Comparison of ENCODE assay signal across 8 mouse cellular contexts in the genomic region with DNA sequence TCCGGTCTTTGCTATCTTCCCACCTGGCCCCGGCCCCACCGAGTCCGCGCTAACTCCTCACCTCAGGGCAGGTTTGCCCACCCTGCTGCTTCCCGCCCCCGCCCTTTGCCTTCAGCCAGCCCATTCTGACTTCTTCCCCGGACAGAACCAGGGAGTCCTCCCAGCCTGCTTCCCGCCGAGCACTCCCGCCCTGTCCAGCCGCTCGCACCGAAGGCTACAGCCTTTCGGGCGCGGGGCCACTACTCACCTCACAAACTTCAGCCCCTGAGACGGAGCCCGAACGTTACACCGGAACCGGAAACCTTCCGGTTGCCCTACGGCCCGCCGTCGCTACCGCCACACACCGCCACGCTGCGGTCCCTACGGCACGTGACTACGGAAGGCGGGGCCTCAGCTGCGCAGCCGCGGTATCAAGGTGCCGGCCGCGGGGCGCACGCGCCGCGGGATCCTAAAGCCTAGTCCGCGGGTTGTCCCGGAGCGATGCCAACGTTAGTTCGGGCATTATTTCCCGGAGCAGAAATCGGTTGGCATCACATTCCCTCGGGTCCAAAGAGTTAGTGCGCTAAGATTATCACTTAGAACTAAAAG. TPM values are rescaled to one million over a fixed set of nuclear protein-coding genes. Genes with fewer than 3 reads are reported as not detected.
DNase-seq lines count a peak whose midpoint lies in the region; ATAC-seq and TF ChIP-seq lines count a peak whose summit lies in the region.

Gene Prpf3 (minus strand): TSS at position 384 of the 588 bp plus-strand sequence.

- no peak for TF ChIP-seq EP300 in lung, postnatal 0 days (IDR thresholded peaks at IDR 0.05)

- H3K4me1 ChIP-seq in hindbrain, embryonic 10.5 days (replicated peaks): peaks cover 6% of the 10 kb centered on the region
- H3K4me1 ChIP-seq in lung, postnatal 0 days (ENCODE audit: insufficient read depth, low read depth, low read length): peaks cover 8% of the 10 kb centered on the region; the same call in 1 of the 2 replicates

- ATAC-seq in frontal cortex, adult (ENCODE audit: low TSS enrichment): peak; percentile 96
- ATAC-seq in lung, postnatal 0 days: peak; percentile 100

- peak; percentile 17; the same call in 1 of the 2 replicates for TF ChIP-seq CTCF in lung, postnatal 0 days (IDR thresholded peaks at IDR 0.05)

- H3K27me3 ChIP-seq in hindbrain, embryonic 10.5 days (ENCODE audit: insufficient read depth, poor library complexity, severe bottlenecking): no peaks in the 10 kb centered on the region
- H3K27me3 ChIP-seq in lung, postnatal 0 days (replicated peaks; ENCODE audit: insufficient read depth, low read length): no peaks in the 10 kb centered on the region

- H3K36me3 ChIP-seq in hindbrain, embryonic 10.5 days: peaks cover 29% of the 10 kb centered on the region
- H3K36me3 ChIP-seq in lung, postnatal 0 days (ENCODE audit: insufficient read depth, low read length): peaks cover 15% of the 10 kb centered on the region

- H3K4me2 ChIP-seq in lung, postnatal 0 days (replicated peaks; ENCODE audit: low read depth, low read length): peak within 1 kb of the TSS; percentile 87

- H3K27ac ChIP-seq in hindbrain, embryonic 10.5 days: peak within 1 kb of the TSS; percentile 93
- H3K27ac ChIP-seq in lung, postnatal 0 days (ENCODE audit: low read length): peak within 1 kb of the TSS; percentile 71

- H3K9me3 ChIP-seq in hindbrain, embryonic 10.5 days: no peaks in the 10 kb centered on the region
- H3K9me3 ChIP-seq in lung, postnatal 0 days (ENCODE audit: low read length): no peaks in the 10 kb centered on the region

- WGBS in hindbrain, embryonic 10.5 days: under 1% methylated on average over 56 of the region's 56 CpGs
- WGBS in lung, postnatal 0 days: under 1% methylated on average over 55 of the region's 56 CpGs

- H3K9ac ChIP-seq in lung, postnatal 0 days (replicated peaks; ENCODE audit: low read depth): peak within 1 kb of the TSS; percentile 84

- peak; percentile 95 for DNase-seq in MEL-GATA-1-ER (ENCODE audit: extremely low read depth, low read depth)
- DNase-seq in cerebellum, adult 8-10 months: peak; percentile 92
- peak; percentile 93 for DNase-seq in hindbrain, embryonic 10.5 days (ENCODE audit: low spot score)
- peak; percentile 94 for DNase-seq in layer of hippocampus, adult 9-11 months
- peak; percentile 98 for DNase-seq in lung, postnatal 0 days (ENCODE audit: low spot score)
- DNase-seq in ovary, postnatal 14 days (ENCODE audit: low spot score): peak; percentile 89
- DNase-seq in thymus, postnatal 14 days: peak; percentile 95

- peak within 1 kb of the TSS; percentile 96 for H3K4me3 ChIP-seq in hindbrain, embryonic 10.5 days
- H3K4me3 ChIP-seq in lung, postnatal 0 days (ENCODE audit: low read depth, low read length): peak within 1 kb of the TSS; percentile 89

RNA-seq across cellular contexts. Expression of gene Prpf3, which starts in this region (rescaled TPM):
- polyA plus RNA-seq in hindbrain, embryonic 10.5 days (2016; fragmentation: Nextera tagmentation; extraction: Ambion mirVana): 51.5 and 66.9 TPM in 2 replicates
- 14.3 and 16.0 TPM in 2 replicates for polyA plus RNA-seq in lung, postnatal 0 days (2015; fragmentation: Nextera tagmentation; extraction: Ambion mirVana)

Comparison
In these comparisons a context has a peak if more than half of its experiments do, and no peak if none do; other contexts are left out.
1. Peak in every context shown above with its lines: DNase-seq, ATAC-seq, H3K4me3 ChIP-seq and H3K27ac ChIP-seq.